Mouse (Mus musculus) layer of hippocampus, postnatal 36 days (tissue): ENCODE data around the gene Catsperz. TPM values are rescaled to one million over a fixed set of nuclear protein-coding genes. Genes with fewer than 3 reads are reported as not detected.
"Not testable (repeated sequence)": the region's sequence is repeated elsewhere in the genome, so short reads cannot be mapped to it uniquely, and the experiment has no call there.

Experiments
- DNase-seq, 2 experiments: peaks; one replicate each; pipeline ENCODE4 v3.0.0; 2022
- microRNA-seq, 2 experiments: library from miRNA; unstranded; fragments of <30 nt; microRNA quantifications; one replicate each; pipeline ENCODE4 v1.2.0; 2021
- total RNA-seq, 2 experiments: library from RNA; stranded (reverse); gene quantifications; 2 replicates each; pipeline ENCODE4 v1.2.3; 2021

Catsperz gene
- total RNA-seq, 2 experiments from 2014 or later: 12.2 to 13.7 TPM

GRCm38 (mm10) chr19:6906199-6906598, 19.0 kb downstream of the Catsperz start:
- no peak for DNase-seq

DNA sequence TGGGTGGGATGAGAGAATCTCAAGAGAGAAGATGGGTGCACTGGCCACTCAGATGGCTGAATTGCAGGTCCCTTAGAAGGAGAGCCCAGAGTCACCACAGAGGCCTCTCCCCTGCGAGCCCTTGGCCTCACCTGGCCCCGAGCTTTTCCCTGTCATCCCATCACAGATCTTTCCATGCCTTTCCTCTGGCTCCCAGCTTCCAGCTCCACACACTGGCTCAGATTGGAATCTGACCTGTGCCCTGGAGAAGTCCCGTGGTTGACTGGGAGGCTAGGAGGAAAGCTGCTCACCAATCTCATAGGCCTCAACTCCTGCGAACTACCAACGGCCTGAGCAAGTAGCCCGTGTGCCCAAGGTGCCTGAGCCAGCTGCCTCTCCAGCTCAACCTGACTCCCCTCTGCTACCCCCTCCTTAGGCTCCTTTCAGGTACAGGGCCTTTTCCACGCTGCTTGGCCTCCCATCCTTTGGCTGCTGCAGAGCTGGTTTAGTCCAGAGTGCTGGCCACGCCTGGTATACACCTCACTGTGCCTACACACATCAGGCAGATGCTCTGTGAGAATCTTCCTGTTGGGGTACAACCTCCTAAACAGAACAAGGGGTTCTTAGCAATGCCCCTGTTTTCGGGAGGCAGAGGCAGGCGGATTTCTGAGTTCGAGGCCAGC, 19.6 kb downstream of the Catsperz start:
- DNase-seq: no peak

GRCm38 (mm10) chr19:6904846-6905245, 20.3 kb downstream of the Catsperz start:
- DNase-seq: no peak

DNA sequence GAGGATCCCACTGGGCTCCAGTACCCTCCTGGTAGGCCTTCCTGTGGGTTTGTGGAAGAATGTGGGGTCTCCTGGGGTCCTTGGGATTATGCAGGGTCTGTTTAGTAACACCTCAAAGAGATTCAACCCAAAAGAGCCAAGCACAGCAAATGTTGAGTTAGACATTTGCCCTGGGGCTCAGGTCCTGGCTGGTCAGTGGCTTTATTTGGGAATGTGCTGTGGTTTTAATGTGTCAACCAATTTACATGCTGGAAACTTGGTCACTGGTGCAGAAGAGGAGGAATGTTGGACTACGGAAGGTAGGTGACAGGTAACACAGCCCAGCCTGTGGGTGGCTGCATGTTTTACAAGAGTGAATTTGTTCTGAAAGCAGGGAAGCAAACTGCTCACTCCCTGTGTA, 22.1 kb downstream of the Catsperz start:
- DNase-seq: no peak

DNA sequence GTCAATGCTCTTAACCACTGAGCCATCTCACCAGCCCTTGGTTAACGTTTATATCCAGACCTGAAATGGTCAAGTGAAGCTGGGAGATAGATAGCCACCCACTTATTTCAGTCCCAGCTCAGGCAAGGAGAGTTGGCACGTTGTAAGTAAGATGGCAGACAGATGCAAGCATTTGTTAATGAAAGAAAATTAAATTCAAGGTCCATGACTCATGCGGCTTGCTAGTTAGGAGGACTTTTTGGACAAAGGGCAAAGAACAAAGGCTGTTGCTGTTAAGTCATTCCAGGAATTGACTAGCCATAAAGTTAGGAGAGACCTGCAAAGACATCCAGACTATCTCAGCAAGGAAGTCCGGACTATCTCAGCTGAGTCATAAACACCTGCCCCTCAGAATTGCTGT, 25.5 kb downstream of the Catsperz start:
- DNase-seq: no peak

DNA sequence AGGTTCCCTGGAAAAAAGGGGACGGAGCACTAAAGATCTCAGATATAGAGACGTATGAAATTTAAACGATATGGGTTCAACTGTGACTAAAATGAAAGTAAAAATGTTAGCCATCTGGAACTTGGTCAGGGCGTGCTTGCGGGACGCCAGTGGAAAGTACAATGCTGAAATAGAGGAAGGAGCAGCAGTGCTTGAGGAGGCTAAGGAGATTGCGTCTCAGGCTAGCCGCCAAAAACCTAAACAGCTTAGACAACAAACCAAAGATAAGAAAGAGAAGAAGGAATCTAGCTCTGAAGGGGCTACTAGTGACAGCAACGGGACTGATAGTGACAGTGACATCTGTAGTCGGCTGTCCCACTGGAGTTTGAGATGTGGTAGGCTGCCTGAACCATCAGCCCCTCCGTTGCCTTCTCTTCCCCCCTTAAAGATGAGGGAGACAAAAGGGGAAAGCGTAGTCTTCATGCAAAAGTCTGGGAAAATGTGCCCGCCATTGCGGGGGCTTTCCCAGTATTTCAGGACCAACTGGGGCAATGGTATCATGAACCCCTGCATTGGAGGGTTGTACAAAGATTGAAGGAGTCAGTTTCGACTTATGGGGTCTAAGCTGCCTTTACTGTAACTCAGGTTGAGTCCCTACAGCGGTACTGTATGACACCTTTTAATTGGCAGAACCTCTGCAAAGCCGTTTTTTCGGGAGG, 29.4 kb downstream of the Catsperz start:
- not testable (repeated sequence) for DNase-seq

GRCm38 (mm10) chr19:6893731-6894451, 31.3 kb downstream of the Catsperz start:
- no peak for DNase-seq

DNA sequence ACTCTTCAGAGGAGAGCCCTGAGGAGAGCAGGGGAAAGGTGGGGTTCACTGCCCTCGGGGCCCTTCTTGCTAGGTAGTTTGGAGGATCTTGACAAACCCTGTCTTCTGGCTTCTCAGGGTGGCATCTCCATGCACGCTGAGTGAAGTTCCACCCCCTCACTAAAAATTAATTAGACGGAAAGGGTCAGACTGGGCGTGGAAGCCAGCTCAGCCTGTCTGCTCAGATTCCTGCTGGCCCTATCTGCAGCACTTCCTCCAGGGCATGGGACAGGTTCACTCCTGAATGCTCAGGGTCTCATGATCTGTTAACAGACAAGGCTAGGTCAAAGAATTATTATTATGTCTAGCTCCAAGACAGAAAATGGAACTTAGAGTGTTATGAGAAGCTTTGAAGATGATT, 32.7 kb downstream of the Catsperz start:
- DNase-seq: no peak

DNA sequence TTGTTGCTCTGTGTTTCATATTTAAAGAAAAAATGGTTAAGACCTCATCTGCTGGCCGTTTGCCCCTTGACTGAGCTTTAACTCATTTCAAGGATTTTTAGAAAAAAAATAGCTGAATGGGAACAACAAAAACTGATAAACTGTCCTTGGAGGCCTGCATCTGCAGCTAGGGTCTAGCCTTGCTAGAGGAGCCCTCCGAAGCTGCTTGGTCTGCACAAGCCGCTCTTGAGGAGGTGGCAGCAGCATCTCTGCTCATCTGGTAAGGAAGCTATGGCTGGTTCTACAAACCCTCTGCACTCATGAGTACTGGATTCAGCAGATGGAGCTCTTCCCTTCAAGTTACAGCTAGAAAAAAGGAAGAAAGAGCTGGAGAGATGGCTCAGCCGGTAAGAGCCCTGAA, 47.2 kb downstream of the Catsperz start:
- no peak for DNase-seq

GRCm38 (mm10) chr19:6876799-6877198, 48.4 kb downstream of the Catsperz start:
- no peak for DNase-seq

DNA sequence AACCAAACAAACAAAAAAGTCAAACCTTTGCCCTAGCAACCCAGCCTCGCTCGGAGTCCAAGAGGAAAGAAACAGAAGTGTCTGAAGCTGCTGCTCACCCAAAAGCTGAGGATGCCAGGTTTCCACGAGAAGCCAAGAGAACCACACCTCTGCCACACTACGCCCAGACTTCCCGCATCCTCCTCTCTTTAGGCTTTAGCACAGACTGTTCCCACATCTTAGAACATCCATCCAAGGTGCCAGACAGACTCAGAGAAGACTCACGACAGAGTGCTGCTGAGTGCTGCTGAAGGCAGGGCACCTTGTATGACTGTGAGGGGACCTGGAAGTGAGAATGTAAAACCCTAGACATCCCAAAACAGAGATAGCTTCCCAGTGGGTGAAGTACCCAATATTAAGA, 49.3 kb downstream of the Catsperz start:
- DNase-seq: no peak

DNA sequence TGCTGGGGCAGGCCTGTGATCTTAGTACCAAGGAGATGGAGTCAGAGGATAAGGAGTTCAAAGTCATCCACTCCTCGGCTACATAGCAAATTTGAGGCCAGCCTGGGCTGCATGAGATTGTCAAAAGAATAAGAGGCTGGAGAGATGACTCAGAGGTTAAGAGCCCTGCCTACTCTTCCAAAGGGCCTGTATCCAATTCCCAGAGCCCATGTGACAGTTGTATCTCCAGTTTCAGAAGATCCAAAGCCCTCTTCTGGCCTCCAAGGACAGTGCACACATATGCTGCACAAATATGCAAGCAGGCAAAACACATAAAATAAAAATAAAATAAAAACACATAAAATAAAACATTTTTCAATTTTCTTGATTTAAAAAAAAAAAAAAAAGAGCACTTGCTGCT, 50.9 kb downstream of the Catsperz start:
- DNase-seq: no peak

GRCm38 (mm10) chr19:6872701-6873100, 52.5 kb downstream of the Catsperz start:
- no peak for DNase-seq

Small RNA genes lying within 50 kb of the gene (microRNA-seq; reads per million reads assigned to microRNA genes)
- 5.1 to 7.5 reads per million in 2 experiments for gene Mir6990

Other genes with a start within 250 kb of the Catsperz start
- gene Rps6ka4, start 84.7 kb downstream of the Catsperz start, total RNA-seq: 10 to 100 TPM; 34.6 to 36.0 TPM
- 1 to 10 TPM; 10.0 TPM for gene Ccdc88b, start 67.2 kb downstream of the Catsperz start, total RNA-seq
- gene Trmt112, start 15.7 kb downstream of the Catsperz start, total RNA-seq: 10 to 100 TPM; 46.5 to 48.1 TPM
- gene Prdx5, start 15.3 kb downstream of the Catsperz start, total RNA-seq: 100 to 1,000 TPM; 368 to 411 TPM
- gene Esrra, start 3.6 kb downstream of the Catsperz start, total RNA-seq: 10 to 100 TPM; 57.0 to 59.8 TPM
- gene Kcnk4, start 9.1 kb upstream of the Catsperz start, total RNA-seq: 10 to 100 TPM; 19.8 to 21.7 TPM
- 10 to 100 TPM; 36.4 to 40.3 TPM for gene Bad, start 16.5 kb upstream of the Catsperz start, total RNA-seq
- 100 to 1,000 TPM in 1 of 2 experiments, 10 to 100 TPM in 1; 96.0 to 104 TPM for gene Gpr137, start 17.1 kb upstream of the Catsperz start, total RNA-seq
- 10 to 100 TPM; 63.1 to 69.8 TPM for gene Ppp1r14b, start 49.6 kb upstream of the Catsperz start, total RNA-seq
- 10 to 100 TPM; 13.8 to 14.2 TPM for gene Plcb3, start 51.1 kb upstream of the Catsperz start, total RNA-seq
- 100 to 1,000 TPM in 1 of 2 experiments, 10 to 100 TPM in 1; 86.0 to 101 TPM for gene Fkbp2, start 55.1 kb upstream of the Catsperz start, total RNA-seq
- 10 to 100 TPM; 81.5 to 82.6 TPM for gene Vegfb, start 62.3 kb upstream of the Catsperz start, total RNA-seq
- gene Dnajc4, start 67.2 kb upstream of the Catsperz start, total RNA-seq: 10 to 100 TPM; 21.9 to 22.9 TPM
- 10 to 100 TPM; 13.8 to 14.3 TPM for gene Nudt22, start 70.7 kb upstream of the Catsperz start, total RNA-seq
- gene Trpt1, start 70.8 kb upstream of the Catsperz start, total RNA-seq: 10 to 100 TPM; 13.1 to 17.8 TPM
- gene Fermt3, start 94.1 kb upstream of the Catsperz start, total RNA-seq: 1 to 10 TPM; 3.9 to 5.0 TPM
- 100 to 1,000 TPM; 216 to 229 TPM for gene Stip1, start 114.6 kb upstream of the Catsperz start, total RNA-seq
- 10 to 100 TPM; 20.4 to 22.2 TPM for gene Macrod1, start 131.4 kb upstream of the Catsperz start, total RNA-seq
- gene Flrt1, start 180.3 kb upstream of the Catsperz start, total RNA-seq: 10 to 100 TPM; 18.4 to 18.6 TPM